Mouse (Mus musculus) heart, adult 2 months (tissue): ENCODE measurements at regions not wholly inside any gene's neighbourhood (a gene's known extent, or its start where the extent isn't known, plus 50 kb on each side); places are given as distances from the start of the nearest gene placed in this dataset.

Source experiments
- CTCF ChIP-seq: fragments of 200-600 bp; IDR thresholded peaks from 2 replicates; pipeline ENCODE4 v1.8.1; 2022; ENCODE audit warnings: antibody characterized with exemption, mild to moderate bottlenecking, moderate library complexity
- EP300 ChIP-seq: fragments of 200-500 bp; IDR thresholded peaks from 2 replicates; pipeline ENCODE4 v1.6.1; 2011; ENCODE audit warnings: low read depth, low read length, control low read depth; ENCODE audit not compliant: insufficient read depth
- POLR2A ChIP-seq: fragments of 200-500 bp; IDR thresholded peaks from 2 replicates; pipeline ENCODE4 v1.6.1; 2011; ENCODE audit warnings: mild to moderate bottlenecking, low read depth, low read length, control low read depth; ENCODE audit not compliant: insufficient read depth

DNA sequence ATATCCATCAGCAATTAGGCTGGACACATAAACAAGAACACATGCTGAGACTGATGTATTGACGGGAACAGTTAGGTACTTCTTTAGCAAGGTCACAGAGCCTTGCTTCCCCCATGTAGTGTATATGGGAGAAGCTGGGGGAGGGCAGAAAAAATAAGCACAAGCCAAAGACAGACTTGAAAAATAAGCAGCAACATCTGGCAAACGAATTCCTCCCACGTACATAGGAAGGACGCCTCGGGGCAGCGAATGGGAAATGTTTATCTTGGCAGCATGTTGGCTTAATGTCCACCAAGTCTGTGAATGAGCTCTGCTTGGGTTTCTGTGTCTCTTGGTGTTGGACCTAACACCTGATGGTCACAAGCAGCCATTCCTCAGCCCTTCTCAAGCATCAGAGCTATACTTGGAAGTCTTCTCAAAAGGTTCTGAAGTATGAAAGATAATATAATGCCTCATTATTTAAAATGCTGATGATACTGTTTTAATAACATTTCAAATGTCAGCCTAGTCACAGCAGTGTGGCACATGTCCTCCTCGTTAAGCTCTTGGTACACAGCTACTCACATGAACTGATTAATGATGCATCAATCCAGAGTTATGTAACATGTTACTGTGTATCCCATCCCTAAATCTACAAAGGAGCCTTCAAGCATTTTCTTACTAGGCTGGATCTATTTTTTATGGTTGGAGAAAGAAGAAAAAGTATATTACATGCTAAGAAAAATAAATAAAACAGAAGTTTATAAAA lies 118.3 kb upstream of the Ednra start:
- no peak for TF ChIP-seq CTCF
- TF ChIP-seq EP300 = no peak
- TF ChIP-seq POLR2A = no peak
